Comparison of ENCODE assay signal across 29 mouse cellular contexts in the genomic region with DNA sequence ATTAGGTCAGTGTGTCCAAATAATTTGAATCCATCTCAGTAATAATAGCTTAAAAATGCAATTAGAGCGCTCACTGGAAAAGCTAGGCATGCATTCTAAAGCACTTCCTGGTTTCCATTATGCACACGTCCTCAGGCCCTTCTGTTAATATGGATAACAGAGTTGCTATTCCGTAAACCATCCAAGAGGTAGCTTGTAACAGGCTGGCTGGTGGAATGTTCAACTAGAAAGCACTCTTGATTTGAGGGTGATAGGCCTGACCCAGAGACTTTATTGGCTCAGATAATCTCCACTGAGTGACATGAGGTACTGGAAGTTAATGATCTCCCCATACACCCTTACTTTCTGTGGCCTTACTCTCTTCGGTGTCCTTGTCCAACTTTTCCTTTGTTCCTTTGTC. TPM values are rescaled to one million over a fixed set of nuclear protein-coding genes. Genes with fewer than 3 reads are reported as not detected.
DNase-seq lines count a peak whose midpoint lies in the region; ATAC-seq and TF ChIP-seq lines count a peak whose summit lies in the region.
"Had no signal": no experiment of that assay in that cellular context is flagged by ENCODE, and none has a peak within 500 bp of the region (broad histone marks: within the 10 kb centered on the region; RNA-seq: fewer than 3 reads in every experiment).

No protein-coding gene starts in this region.

- H3K4me3 ChIP-seq in heart, adult 2 months: no peak overlapping the region
- no peak overlapping the region for H3K4me3 ChIP-seq in brown adipose tissue, adult 24 weeks (ENCODE audit: insufficient read depth, low read depth, low read length)
- no peak overlapping the region for H3K4me3 ChIP-seq in kidney, embryonic 16.5 days (ENCODE audit: low read length)
- H3K4me3 ChIP-seq in midbrain, embryonic 13.5 days (replicated peaks): no peak overlapping the region
- H3K4me3 ChIP-seq: embryonic facial prominence, embryonic 15.5 days; hindbrain, embryonic 13.5 days; limb, embryonic 10.5 days; myocyte; neural tube, embryonic 13.5 days had no signal

- H3K4me2 ChIP-seq in kidney, embryonic 16.5 days (replicated peaks; ENCODE audit: low read depth, low read length): no peak overlapping the region
- H3K4me2 ChIP-seq in midbrain, embryonic 13.5 days (replicated peaks): no peak overlapping the region
- H3K4me2 ChIP-seq: embryonic facial prominence, embryonic 15.5 days; hindbrain, embryonic 13.5 days; neural tube, embryonic 13.5 days had no signal

- no peaks in the 10 kb centered on the region for H3K27me3 ChIP-seq in heart, adult 2 months (ENCODE audit: control insufficient read depth, insufficient read depth, low read length)
- no peaks in the 10 kb centered on the region for H3K27me3 ChIP-seq in kidney, embryonic 16.5 days (ENCODE audit: insufficient read depth, low read length)
- H3K27me3 ChIP-seq in midbrain, embryonic 13.5 days: no peaks in the 10 kb centered on the region
- H3K27me3 ChIP-seq: embryonic facial prominence, embryonic 15.5 days; hindbrain, embryonic 13.5 days; neural tube, embryonic 13.5 days had no signal

- H3K9me3 ChIP-seq in kidney, embryonic 16.5 days (ENCODE audit: low read length): no peaks in the 10 kb centered on the region
- no peaks in the 10 kb centered on the region for H3K9me3 ChIP-seq in midbrain, embryonic 13.5 days
- H3K9me3 ChIP-seq: embryonic facial prominence, embryonic 15.5 days; hindbrain, embryonic 13.5 days; limb, embryonic 10.5 days; neural tube, embryonic 13.5 days had no signal

- peaks cover 25% of the 10 kb centered on the region for H3K36me3 ChIP-seq in heart, adult 2 months (ENCODE audit: control insufficient read depth, insufficient read depth, low read length)
- no peaks in the 10 kb centered on the region for H3K36me3 ChIP-seq in kidney, embryonic 16.5 days (ENCODE audit: insufficient read depth, low read length)
- no peaks in the 10 kb centered on the region for H3K36me3 ChIP-seq in midbrain, embryonic 13.5 days
- H3K36me3 ChIP-seq: embryonic facial prominence, embryonic 15.5 days; hindbrain, embryonic 13.5 days; limb, embryonic 10.5 days; neural tube, embryonic 13.5 days had no signal

- peak; percentile 62; the same call in 1 of the 2 replicates for ATAC-seq in kidney, embryonic 16.5 days (ENCODE audit: low FRiP score, low TSS enrichment)
- no peak for ATAC-seq in midbrain, embryonic 13.5 days
- ATAC-seq: CD4-positive, CD25-positive, alpha-beta regulatory T cell, adult 4 months; forebrain, embryonic 14.5 days; liver, postnatal 0 days; lung, postnatal 0 days; midbrain, embryonic 16.5 days had no signal

- intact Hi-C loops in heart, adult 2 months (cut with DNase I): no loop called here

- no peak for TF ChIP-seq CTCF in heart, adult 2 months (IDR thresholded peaks at IDR 0.05)

- 50% methylated on average over 4 of the region's 4 CpGs for WGBS in heart, adult 2 months
- 60% methylated on average over 4 of the region's 4 CpGs for WGBS in kidney, embryonic 16.5 days
- WGBS in midbrain, embryonic 13.5 days: 70% methylated on average over 4 of the region's 4 CpGs

- H3K4me1 ChIP-seq in heart, adult 2 months (ENCODE audit: control insufficient read depth, insufficient read depth, low read length): peaks cover 18% of the 10 kb centered on the region
- peaks cover 41% of the 10 kb centered on the region for H3K4me1 ChIP-seq in brown adipose tissue, adult 24 weeks (ENCODE audit: control insufficient read depth, insufficient read depth, insufficient read length, low read length)
- peaks cover 56% of the 10 kb centered on the region for H3K4me1 ChIP-seq in kidney, embryonic 16.5 days (ENCODE audit: insufficient read depth, low read length)
- H3K4me1 ChIP-seq in midbrain, embryonic 13.5 days (replicated peaks): no peaks in the 10 kb centered on the region; the same call in 1 of the 2 replicates
- H3K4me1 ChIP-seq: hindbrain, embryonic 13.5 days had no signal

- H3K9ac ChIP-seq in heart, adult 2 months (ENCODE audit: low read depth, low read length): no peak overlapping the region
- no peak overlapping the region for H3K9ac ChIP-seq in kidney, embryonic 16.5 days (replicated peaks; ENCODE audit: low read length)
- H3K9ac ChIP-seq in midbrain, embryonic 13.5 days (replicated peaks): no peak overlapping the region
- H3K9ac ChIP-seq: embryonic facial prominence, embryonic 15.5 days; hindbrain, embryonic 13.5 days; liver, postnatal 0 days; neural tube, embryonic 13.5 days had no signal

- peak overlapping the region; percentile 8; the same call in 1 of the 2 replicates for H3K27ac ChIP-seq in heart, adult 2 months
- H3K27ac ChIP-seq in brown adipose tissue, adult 24 weeks (replicated peaks; ENCODE audit: low read depth, low read length): peak overlapping the region; percentile 24
- H3K27ac ChIP-seq in kidney, embryonic 16.5 days (ENCODE audit: low read length): peak overlapping the region; percentile 89
- no peak overlapping the region for H3K27ac ChIP-seq in midbrain, embryonic 13.5 days
- H3K27ac ChIP-seq: embryonic facial prominence, embryonic 15.5 days; hindbrain, embryonic 13.5 days; macrophage; neural tube, embryonic 13.5 days had no signal

- TF ChIP-seq POLR2A in heart, adult 2 months (IDR thresholded peaks at IDR 0.05; ENCODE audit: insufficient read depth, low read depth, low read length): no peak

- TF ChIP-seq EP300 in heart, adult 2 months (IDR thresholded peaks at IDR 0.05; ENCODE audit: insufficient read depth, low read depth, low read length): no peak

- DNase-seq in heart, adult 2 months: no peak
- no peak for DNase-seq in heart, adult 18-20 months
- DNase-seq in kidney, adult 18-20 months: peak; percentile 35
- DNase-seq in kidney, postnatal 10 days: no peak
- no peak for DNase-seq in cerebellum, adult 11 months
- DNase-seq: adrenal gland, postnatal 10 days; cerebellum, adult 8-10 months; cerebellum, postnatal 36 days; embryo, embryonic 11 days; gastrocnemius, postnatal 10 days; heart, postnatal 14 days; liver; liver, postnatal 0 days; retina, postnatal 1 day; right cerebral cortex, postnatal 25 days; spleen, adult 18-20 months had no signal

- peaks cover 4% of the 10 kb centered on the region for H3K79me2 ChIP-seq in heart, adult 2 months (replicated peaks; ENCODE audit: control insufficient read depth, insufficient read depth, low read length)

RNA-seq across cellular contexts. Expression of a gene that starts 43.0 kb away (rescaled TPM):
- total RNA-seq in heart, adult 2 months (2021): 10 to 100 TPM; 37.9 to 47.6 TPM
- polyA plus RNA-seq in heart, adult 2 months (2012; rRNA removed): 14.0 and 32.8 TPM in 2 replicates
- 10 to 100 TPM; 37.0 to 48.1 TPM for total RNA-seq in heart, adult 18-20 months (2021)
- polyA plus RNA-seq in brown adipose tissue, adult 24 weeks (2012; ENCODE audit: insufficient read depth, insufficient read length, missing spikeins): 33.1 and 42.5 TPM in 2 replicates
- 24.6 and 25.2 TPM in 2 replicates for polyA plus RNA-seq in kidney, embryonic 16.5 days (2015; fragmentation: Nextera tagmentation; extraction: Ambion mirVana)
- 2.9 and 4.8 TPM in 2 replicates for polyA plus RNA-seq in midbrain, embryonic 13.5 days (2015; fragmentation: Nextera tagmentation; extraction: Ambion mirVana)
